Mouse (Mus musculus): ENCODE measurements around the gene Smap2. TPM values are rescaled to one million over a fixed set of nuclear protein-coding genes. Genes with fewer than 3 reads are reported as not detected.

Smap2 gene
- total RNA-seq, 2 experiments from 2014 or later = 162 TPM

Small RNAs within 50 kb of the gene (microRNA-seq; reads per million reads assigned to microRNA genes)
- gene Mir7015 = 0.49 to 0.98 reads per million in 2 experiments

Other genes starting within 250 kb of the Smap2 start
- 10 to 100 TPM; 44.8 to 46.5 TPM for gene Nfyc, start 185.7 kb downstream of the Smap2 start, total RNA-seq (2021)
- gene Rims3, start 162.4 kb downstream of the Smap2 start, total RNA-seq (2021) = 10 to 100 TPM; 32.7 to 33.3 TPM
- 10 to 100 TPM; 10.1 to 11.8 TPM for gene Exo5, start 92.2 kb downstream of the Smap2 start, total RNA-seq (2021)
- gene Zfp69, start 65.5 kb downstream of the Smap2 start, total RNA-seq (2021) = 1 to 10 TPM; 1.5 to 1.9 TPM
- gene Col9a2, start 22.1 kb upstream of the Smap2 start, total RNA-seq (2021) = 1 to 10 TPM; 2.2 to 3.6 TPM
- 10 to 100 TPM; 23.8 to 25.4 TPM for gene Zmpste24, start 81.0 kb upstream of the Smap2 start, total RNA-seq (2021)
- not detected for gene Tmco2, start 92.0 kb upstream of the Smap2 start, total RNA-seq (2021)
- gene Rlf, start 197.8 kb upstream of the Smap2 start, total RNA-seq (2021) = 10 to 100 TPM; 27.8 to 29.7 TPM